Mouse (Mus musculus) ovary, adult 10 weeks (tissue): Measurements from ENCODE around the gene Rad54l2. TPM values are rescaled to one million over a fixed set of nuclear protein-coding genes. Genes with fewer than 3 reads are reported as not detected.

Source experiments
- polyA plus RNA-seq: library from polyadenylated mRNA; stranded (reverse); fragments of 350-450 nt; fragmentation: Illumina TruSeq; extraction: RNeasy Lipid Tissue Mini Kit (QIAGEN cat#74804); gene quantifications from one replicate; pipeline ENCODE4 v1.2.3, GENCODE M21; 2014

The Rad54l2 gene
- polyA plus RNA-seq: 15.0 TPM

DNA sequence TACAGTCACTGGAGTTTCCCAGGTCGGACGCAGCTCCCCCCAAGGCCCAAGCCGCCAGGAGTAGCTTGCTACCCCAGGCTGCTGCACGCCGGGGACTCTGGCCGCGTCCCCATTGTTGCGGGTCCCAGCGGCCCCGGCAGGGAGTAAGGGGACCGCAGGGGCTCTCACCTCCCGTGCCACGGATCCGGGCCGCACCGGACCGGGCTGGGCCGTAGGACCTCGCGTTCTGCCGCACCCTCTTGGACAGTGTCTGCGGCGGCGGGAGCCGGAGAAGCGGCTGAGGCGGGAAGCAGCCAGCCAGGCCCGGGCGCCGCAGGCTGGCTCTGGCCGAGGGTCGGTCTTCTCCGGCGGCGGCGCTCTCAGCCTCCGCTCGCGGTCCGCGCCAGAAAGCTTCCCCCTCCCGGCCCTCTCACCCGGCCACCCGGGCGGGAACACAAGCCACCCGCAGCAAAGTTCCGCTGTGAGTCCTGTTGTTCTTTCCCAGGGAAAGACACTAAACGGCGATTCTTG, at the start of gene Rad54l2:
Gene Rad54l2, minus strand, starts transcription at position 383 of the 510 bp plus-strand sequence.

DNA sequence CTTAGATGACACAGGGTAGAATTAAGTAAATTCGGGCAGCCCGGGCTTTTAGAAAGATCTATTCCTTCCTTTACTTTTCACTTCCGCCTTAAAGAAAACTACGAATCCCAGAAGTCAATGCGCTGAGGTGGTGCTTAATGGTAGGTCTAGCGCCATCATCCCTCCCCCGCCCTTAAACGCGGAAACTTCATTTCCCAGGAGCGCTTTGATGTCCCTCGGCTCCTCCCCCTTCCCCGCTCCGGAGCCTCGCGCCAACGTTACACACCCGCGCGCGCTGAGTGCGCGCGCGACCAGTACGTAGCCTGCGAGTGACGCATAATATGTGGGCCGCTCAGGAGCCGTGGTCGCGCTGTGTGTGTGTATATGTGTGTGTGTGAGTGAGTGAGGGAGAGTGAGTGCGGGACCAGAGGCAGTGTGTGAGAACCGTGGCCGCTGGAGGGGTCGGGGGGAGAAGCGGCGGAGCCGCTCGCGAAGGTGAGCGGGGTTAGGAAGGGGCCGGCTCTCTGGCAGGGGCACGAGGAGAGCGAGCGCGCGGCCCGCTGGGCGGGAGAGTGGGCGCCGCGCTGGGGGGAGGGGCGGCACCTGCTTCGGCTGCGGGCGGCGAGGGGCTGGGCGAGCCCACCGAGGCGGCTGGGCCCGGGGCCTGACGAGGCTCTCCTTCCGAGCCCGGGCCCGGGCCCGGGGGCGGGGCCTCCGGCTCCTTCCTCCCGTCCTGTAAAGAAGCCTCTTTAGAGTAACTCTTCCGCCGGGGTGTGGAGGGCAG, 32.8 kb upstream of the Rad54l2 start, which contains the start of gene Dcaf1:
Gene Dcaf1, plus strand, starts transcription at position 257 of the 763 bp plus-strand sequence.

DNA sequence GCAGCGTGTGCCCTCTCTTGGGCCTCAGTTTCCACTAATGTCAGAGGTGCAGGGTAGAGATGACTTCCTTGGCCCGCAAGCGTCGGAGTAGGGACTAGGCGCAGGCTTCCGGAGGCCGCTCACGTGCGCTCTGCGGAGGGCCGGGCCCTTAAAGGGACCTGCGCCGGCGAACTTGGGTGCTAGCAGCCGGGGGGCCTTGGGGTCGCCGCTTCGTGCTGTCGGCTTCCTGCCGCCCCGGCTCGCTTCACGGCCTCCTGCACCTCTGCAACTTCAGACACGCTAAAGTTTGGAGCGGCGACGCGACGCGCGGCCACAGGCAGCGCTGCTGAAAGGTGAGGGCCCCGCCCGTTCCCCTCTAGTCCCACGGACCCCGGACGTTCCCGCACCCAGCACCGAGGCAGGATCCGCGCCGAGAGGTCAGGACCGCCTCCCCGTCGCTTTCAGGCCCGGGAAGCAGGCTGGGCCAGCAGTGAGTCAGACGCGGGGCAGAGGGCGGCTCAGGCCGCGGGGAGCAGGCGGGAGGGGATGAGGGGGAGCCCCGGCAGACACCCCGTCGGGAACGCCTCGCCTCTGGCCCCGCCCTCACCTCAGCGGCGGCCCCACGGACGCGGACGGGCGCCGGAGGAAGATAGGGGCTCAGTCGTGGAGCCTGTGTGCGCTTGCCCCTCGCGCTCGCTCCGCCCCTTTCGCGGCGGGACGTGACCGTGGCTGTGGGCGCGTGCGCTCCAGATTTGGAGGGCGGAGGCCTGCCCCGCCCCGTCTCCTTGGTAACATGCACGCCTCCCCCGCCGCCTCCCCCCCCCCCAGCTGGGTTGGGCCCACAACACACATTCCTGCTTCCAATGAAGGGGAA, 103.5 kb downstream of the Rad54l2 start, which contains the start of gene Tex264:
Gene Tex264, minus strand, starts transcription at position 679 of the 853 bp plus-strand sequence.

DNA sequence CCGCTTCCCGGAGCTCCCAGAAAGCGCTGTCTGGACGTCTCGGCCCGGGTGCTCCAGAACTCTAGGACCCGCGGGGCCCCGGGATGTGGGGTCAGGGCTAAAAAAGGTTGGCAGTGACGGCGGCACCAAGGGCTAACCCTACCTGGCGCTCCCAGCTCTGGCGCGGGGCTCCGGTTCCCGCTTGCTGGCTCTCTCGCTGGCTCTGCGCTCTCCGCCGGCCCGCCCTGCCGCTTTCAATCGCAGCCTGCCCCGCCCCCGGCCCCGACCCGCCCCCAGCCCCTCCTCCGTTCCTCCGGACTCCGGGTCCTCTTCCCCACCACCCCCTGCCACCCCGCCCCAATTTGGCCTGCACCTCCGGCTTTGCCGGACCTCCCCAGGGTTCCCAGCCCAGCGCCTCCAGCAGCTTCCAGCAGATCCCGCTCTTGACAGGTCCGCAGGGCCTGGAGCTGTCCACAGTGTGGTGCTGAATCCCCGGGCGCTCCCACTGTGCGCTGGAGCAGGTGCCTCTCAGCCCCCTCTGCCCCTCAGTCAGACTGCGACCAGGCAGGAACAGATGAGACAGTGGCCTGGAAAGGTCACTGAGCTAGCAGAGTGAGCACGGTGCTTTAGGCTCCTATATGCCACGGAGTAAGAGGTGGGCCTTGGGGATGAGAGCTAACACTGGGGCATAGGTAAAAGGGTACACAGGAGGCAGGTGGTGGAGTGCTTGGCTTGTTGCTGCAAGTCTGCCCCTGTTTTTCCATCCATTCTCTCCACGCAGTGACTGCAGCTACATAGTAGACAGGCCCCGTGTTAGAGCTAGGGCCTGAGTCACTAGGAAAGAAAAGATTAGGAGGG, 132.9 kb downstream of the Rad54l2 start, which contains the start of gene Grm2:
Gene Grm2, minus strand, starts transcription at position 199 of the 837 bp plus-strand sequence.

Other genes with a start within 250 kb of the Rad54l2 start
- gene Iqcf3, start 227.6 kb downstream of the Rad54l2 start, polyA plus RNA-seq: not detected
- not detected for gene Iqcf4, start 218.2 kb downstream of the Rad54l2 start, polyA plus RNA-seq
- gene Iqcf6, start 162.6 kb downstream of the Rad54l2 start, polyA plus RNA-seq: not detected
- gene Grm2, start 133.1 kb downstream of the Rad54l2 start, polyA plus RNA-seq: not detected
- gene Tex264, start 103.3 kb downstream of the Rad54l2 start, polyA plus RNA-seq: 3.9 TPM
- 48.6 TPM for gene Dcaf1, start 32.7 kb upstream of the Rad54l2 start, polyA plus RNA-seq
- gene Rbm15b, start 98.2 kb upstream of the Rad54l2 start, polyA plus RNA-seq: 24.1 TPM
- 217 TPM for gene Manf, start 102.8 kb upstream of the Rad54l2 start, polyA plus RNA-seq